Mouse (Mus musculus) neural tube, embryonic 15.5 days (tissue): ENCODE data around the gene Mblac1. TPM values are rescaled to one million over a fixed set of nuclear protein-coding genes. Genes with fewer than 3 reads are reported as not detected.
"Not testable (repeated sequence)": the region's sequence is repeated elsewhere in the genome, so short reads cannot be mapped to it uniquely, and the experiment has no call there.

Source experiments
- ATAC-seq: fragments of 200-750 bp; cut with Nextera tagmentation; 2 replicates; pipeline ENCODE4 v1.8.0; 2017; ENCODE audit warnings: mild to moderate bottlenecking, moderate TSS enrichment, moderate library complexity; ENCODE audit not compliant: low FRiP score
- H3K27ac ChIP-seq: fragments of 300-500 bp; sonication (generic); replicated peaks from 2 replicates; pipeline ENCODE4 v1.5.1; 2015; ENCODE audit warnings: mild to moderate bottlenecking, inconsistent platforms
- H3K27me3 ChIP-seq: fragments of 300-500 bp; sonication (generic); replicated peaks from 2 replicates; pipeline ENCODE4 v1.6.1; 2015; ENCODE audit warnings: inconsistent platforms
- H3K36me3 ChIP-seq: fragments of 300-500 bp; sonication (generic); 2 replicates; pipeline ENCODE4 v1.6.1; 2015; ENCODE audit warnings: inconsistent platforms
- H3K4me1 ChIP-seq: fragments of 300-500 bp; sonication (generic); 2 replicates; pipeline ENCODE4 v1.6.1; 2015; ENCODE audit warnings: inconsistent platforms
- H3K4me2 ChIP-seq: fragments of 300-500 bp; sonication (generic); 2 replicates; pipeline ENCODE4 v1.6.1; 2015; ENCODE audit warnings: inconsistent platforms, mild to moderate bottlenecking, moderate library complexity
- H3K4me3 ChIP-seq: fragments of 300-500 bp; sonication (generic); replicated peaks from 2 replicates; pipeline ENCODE4 v1.5.1; 2015; ENCODE audit warnings: mild to moderate bottlenecking, inconsistent platforms
- H3K9ac ChIP-seq: fragments of 300-500 bp; sonication (generic); replicated peaks from 2 replicates; pipeline ENCODE4 v1.6.1; 2015; ENCODE audit warnings: mild to moderate bottlenecking, inconsistent platforms
- H3K9me3 ChIP-seq: fragments of 300-500 bp; sonication (generic); replicated peaks from 2 replicates; pipeline ENCODE4 v1.6.1; 2016; ENCODE audit warnings: inconsistent platforms
- WGBS: fragments of 180-500 bp; shearing (Covaris S2); methylation state at CpG from one replicate; pipeline ENCODE4 v1.1.7; 2015; ENCODE audit warnings: mixed read lengths; 5-methylcytosine and 5-hydroxymethylcytosine counted together
- polyA plus RNA-seq: library from polyadenylated mRNA; unstranded; fragments of >200 nt; fragmentation: Nextera tagmentation; extraction: Ambion mirVana; gene quantifications from 2 replicates; pipeline ENCODE4 v1.2.1, GENCODE M21; 2015

Mblac1 gene
- polyA plus RNA-seq, 1 experiment from 2014 or later, result 14.8 TPM

DNA sequence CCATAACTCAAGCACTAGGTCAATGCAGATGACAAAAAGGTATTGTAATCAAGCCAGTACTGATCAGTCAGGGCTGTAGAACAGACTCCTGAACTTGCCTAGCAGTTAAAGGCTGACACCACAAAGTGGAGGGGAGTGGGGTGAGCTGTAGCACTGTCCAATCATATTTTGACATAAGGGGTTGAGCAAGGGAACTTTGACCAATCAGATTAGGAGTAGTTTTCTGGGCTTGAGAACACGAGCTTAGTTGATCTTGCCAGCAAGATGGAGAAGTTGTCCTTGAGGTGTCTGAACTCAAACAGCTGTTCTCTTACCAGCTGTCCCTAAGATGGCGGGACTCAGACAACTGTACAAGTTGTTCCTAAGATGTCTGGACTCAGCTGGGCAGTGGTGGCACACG lies 20.9 kb upstream of the Mblac1 start:
- H3K9me3 ChIP-seq, result no peaks in the 10 kb centered on the region
- H3K9ac ChIP-seq, result no peak overlapping the region
- no peak overlapping the region for H3K27ac ChIP-seq
- 0 out of 2 replicates have a peak overlapping the region, but pooled peaks have one; percentile 76 for H3K4me3 ChIP-seq
- peak overlapping the region; percentile 94 for H3K4me2 ChIP-seq
- no peak for ATAC-seq
- H3K36me3 ChIP-seq, result peaks cover 44% of the 10 kb centered on the region
- H3K27me3 ChIP-seq, result no peaks in the 10 kb centered on the region
- H3K4me1 ChIP-seq, result peaks cover 38% of the 10 kb centered on the region
- WGBS, result 87% methylated on average over 3 of the region's 3 CpGs

DNA sequence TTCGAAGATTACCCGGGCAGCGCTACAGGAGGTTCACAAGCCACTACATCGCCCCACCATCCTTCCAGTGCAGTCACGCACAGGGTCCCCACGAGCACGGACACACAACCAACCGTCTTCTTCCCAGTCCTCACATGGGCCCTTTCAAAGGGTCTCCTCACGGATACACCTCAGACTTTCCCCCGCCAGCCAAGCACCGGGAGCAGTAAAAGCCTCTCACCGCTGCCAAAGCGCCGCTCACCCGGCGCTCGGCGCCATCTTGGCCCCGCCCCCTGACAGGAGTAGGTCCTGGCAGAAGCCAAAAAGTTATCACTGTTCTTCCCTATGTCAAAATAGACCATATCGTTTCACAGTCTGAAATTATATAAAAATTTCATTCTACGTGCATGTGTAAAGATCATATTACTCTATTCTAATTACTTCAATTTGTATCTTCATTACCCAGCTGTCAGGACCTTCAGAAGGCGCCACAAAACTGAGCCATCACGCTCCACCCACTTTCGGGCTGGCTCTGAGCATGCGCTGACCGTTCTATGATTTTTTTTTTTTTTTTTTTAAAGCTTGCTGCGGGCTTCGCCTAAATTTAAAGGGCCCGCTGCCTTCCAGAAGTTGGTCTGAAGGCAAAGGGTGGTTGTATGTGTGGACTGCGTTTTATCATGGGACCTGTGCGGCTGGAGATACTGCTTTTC lies 7.0 kb upstream of the Mblac1 start, which contains the start of the genes Taf6 and Cnpy4:
Gene Taf6, minus strand, starts transcription at position 502 of the 689 bp plus-strand sequence.
Gene Cnpy4, plus strand, starts transcription at position 536 of the 689 bp plus-strand sequence.
- WGBS, result under 1% methylated on average over 31 of the region's 31 CpGs
- peak; percentile 84 for ATAC-seq
- peak within 1 kb of the TSS; percentile 86 for H3K4me2 ChIP-seq
- no peaks in the 10 kb centered on the region for H3K9me3 ChIP-seq
- H3K36me3 ChIP-seq, result peaks cover 32% of the 10 kb centered on the region
- no peaks in the 10 kb centered on the region for H3K27me3 ChIP-seq
- H3K9ac ChIP-seq, result peak within 1 kb of the TSS; percentile 81
- peak within 1 kb of the TSS; percentile 82 for H3K4me3 ChIP-seq
- H3K27ac ChIP-seq, result peak within 1 kb of the TSS; percentile 86
- H3K4me1 ChIP-seq, result peaks cover 21% of the 10 kb centered on the region

- Histone ChIP-seq H3K27ac (peak overlapping the region; percentile 86), H3K36me3 (peaks cover 31% of the 10 kb centered on the region), H3K4me2 (peak overlapping the region; percentile 86), H3K4me3 (peak overlapping the region; percentile 82), H3K9ac (peak overlapping the region; percentile 74), H3K9me3 (no peaks in the 10 kb centered on the region), H3K4me1 (peaks cover 21% of the 10 kb centered on the region), H3K27me3 (no peaks in the 10 kb centered on the region)
- under 1% methylated on average over 10 of the region's 10 CpGs for WGBS
- ATAC-seq, result peak; percentile 91
Measured at GRCm38 (mm10) chr5:138187661-138188306, 6.3 kb upstream of the Mblac1 start.

DNA sequence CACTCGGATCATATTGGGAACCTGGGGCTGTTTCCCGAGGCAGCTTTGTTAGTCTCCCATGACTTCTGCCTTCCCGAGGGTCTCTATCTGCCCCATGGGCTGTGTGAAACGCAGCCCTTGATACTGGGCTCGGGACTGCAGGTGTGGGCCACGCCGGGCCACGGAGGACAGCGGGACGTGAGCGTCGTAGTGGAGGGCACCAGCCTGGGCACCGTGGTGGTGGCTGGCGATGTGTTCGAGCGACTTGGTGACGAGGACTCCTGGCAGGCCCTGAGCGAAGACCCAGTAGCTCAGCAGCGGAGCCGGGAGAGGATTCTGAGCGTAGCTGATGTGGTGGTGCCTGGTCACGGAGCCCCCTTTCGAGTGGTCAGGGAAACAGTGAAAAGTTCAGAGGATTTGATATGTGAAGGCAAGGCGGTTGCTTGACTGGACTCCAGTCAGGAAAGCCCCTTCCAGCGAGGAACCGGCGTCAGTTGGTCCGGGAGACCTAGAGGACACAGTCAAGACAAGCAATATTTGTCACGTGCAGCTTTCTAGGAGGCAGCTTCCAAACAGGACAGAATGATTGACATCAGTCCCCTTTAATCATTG lies 736 bp downstream of the Mblac1 start:
- under 1% methylated on average over 29 of the region's 29 CpGs for WGBS
- H3K4me1 ChIP-seq, result peaks cover 20% of the 10 kb centered on the region
- ATAC-seq, result peak; percentile 76

DNA sequence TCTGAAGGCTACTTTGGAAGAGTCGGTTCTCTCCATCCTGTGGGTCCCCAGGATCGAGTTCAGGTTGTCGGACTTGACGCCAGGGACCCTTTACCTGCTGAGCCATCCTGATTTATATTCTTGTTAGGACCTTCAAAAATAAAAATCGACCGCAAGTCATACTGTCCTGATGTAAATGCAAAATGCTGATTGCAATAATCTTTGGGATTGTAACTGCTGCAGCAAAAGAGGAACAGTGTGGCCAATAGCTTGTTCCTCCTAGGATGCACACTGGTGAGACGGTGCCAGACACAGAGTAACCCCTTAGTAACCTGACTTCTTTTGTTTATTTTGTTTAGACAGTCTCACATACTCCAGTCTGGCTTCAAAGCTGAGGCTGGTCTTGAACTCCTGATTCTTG lies 1.3 kb downstream of the Mblac1 start:
- Histone ChIP-seq H3K36me3 (peaks cover 12% of the 10 kb centered on the region; the same call in 1 of the 2 replicates), H3K9me3 (no peaks in the 10 kb centered on the region), H3K27ac (peak overlapping the region; percentile 95; the same call in 1 of the 2 replicates), H3K27me3 (no peaks in the 10 kb centered on the region), H3K9ac (no peak overlapping the region; the same call in 1 of the 2 replicates), H3K4me1 (peaks cover 20% of the 10 kb centered on the region), H3K4me2 (peak overlapping the region; percentile 95), H3K4me3 (peak overlapping the region; percentile 81)
- WGBS, result 76% methylated on average over 7 of the region's 7 CpGs
- no peak for ATAC-seq

More for the DNA sequence above, 736 bp downstream of the Mblac1 start:
- H3K36me3 ChIP-seq, result peaks cover 17% of the 10 kb centered on the region
- peak overlapping the region; percentile 95 for H3K27ac ChIP-seq
- no peaks in the 10 kb centered on the region for H3K9me3 ChIP-seq
- peak overlapping the region; percentile 95 for H3K4me2 ChIP-seq
- peak overlapping the region; percentile 90 for H3K9ac ChIP-seq
- H3K4me3 ChIP-seq, result peak overlapping the region; percentile 81
- H3K27me3 ChIP-seq, result no peaks in the 10 kb centered on the region

DNA sequence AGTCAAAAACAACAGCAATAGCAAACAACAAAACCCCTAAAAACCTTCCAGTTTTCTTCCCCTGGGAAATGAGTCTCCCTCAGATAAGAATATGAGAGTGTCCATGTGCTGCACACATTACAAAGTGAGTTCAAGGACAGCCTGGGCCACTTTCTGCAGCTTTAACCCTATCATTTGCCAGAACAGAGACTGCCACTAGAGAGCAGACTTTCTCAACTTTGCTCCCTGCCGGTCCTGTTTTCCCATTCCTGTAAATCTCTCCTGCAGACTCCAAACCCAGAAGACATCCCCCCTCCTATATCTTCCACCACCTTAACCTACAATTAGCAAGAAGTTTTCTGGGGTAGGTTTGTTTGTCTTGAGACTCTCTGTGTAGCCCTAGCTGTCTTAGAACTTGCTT lies 5.5 kb downstream of the Mblac1 start:
- Histone ChIP-seq H3K9ac (no peak overlapping the region), H3K27me3 (no peaks in the 10 kb centered on the region), H3K4me3 (no peak overlapping the region), H3K9me3 (no peaks in the 10 kb centered on the region), H3K4me2 (no peak overlapping the region), H3K27ac (no peak overlapping the region), H3K36me3 (no peaks in the 10 kb centered on the region), H3K4me1 (peaks cover 11% of the 10 kb centered on the region)
- 6% methylated on average over 1 of the region's 1 CpGs for WGBS
- no peak for ATAC-seq

GRCm38 (mm10) chr5:138202086-138202485 lies 8.0 kb downstream of the Mblac1 start:
- Histone ChIP-seq H3K9ac (no peak overlapping the region), H3K27me3 (no peaks in the 10 kb centered on the region), H3K4me3 (no peak overlapping the region), H3K27ac (no peak overlapping the region), H3K9me3 (no peaks in the 10 kb centered on the region), H3K4me2 (no peak overlapping the region), H3K4me1 (no peaks in the 10 kb centered on the region), H3K36me3 (no peaks in the 10 kb centered on the region)
- ATAC-seq, result no peak
- 90% methylated on average over 3 of the region's 3 CpGs for WGBS

DNA sequence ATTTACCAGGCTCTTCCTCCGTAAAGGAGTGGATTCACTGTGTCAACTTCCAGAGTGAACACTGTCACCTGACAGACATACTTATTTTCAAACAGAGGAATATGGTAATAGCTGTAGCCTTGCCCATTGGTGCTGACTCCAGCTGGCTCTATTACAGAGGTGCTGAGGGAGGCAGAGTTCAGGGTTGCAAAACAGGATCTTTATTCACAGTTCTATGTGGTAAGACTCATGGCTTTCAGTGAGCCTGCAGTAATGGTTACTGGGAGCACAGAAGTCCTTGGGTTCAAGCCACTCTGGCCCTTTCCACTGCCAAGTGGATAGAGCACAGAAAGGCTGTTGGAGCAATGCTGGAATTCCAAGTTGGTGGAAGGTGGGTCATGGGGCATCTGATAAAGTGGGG lies 13.1 kb downstream of the Mblac1 start:
- no peaks in the 10 kb centered on the region for H3K4me1 ChIP-seq
- no peaks in the 10 kb centered on the region for H3K27me3 ChIP-seq
- 85% methylated on average over 1 of the region's 1 CpGs for WGBS
- H3K4me3 ChIP-seq, result no peak overlapping the region
- no peak for ATAC-seq
- H3K27ac ChIP-seq, result no peak overlapping the region
- H3K9ac ChIP-seq, result no peak overlapping the region
- H3K4me2 ChIP-seq, result no peak overlapping the region
- H3K36me3 ChIP-seq, result no peaks in the 10 kb centered on the region
- 0 out of 2 replicates have a peak, but pooled peaks cover 2% of the 10 kb centered on the region for H3K9me3 ChIP-seq

- Histone ChIP-seq H3K4me1 (no peaks in the 10 kb centered on the region), H3K4me3 (no peak overlapping the region)
- WGBS, result 86% methylated on average over 4 of the region's 4 CpGs
Measured at GRCm38 (mm10) chr5:138207873-138208272, 13.8 kb downstream of the Mblac1 start.

DNA sequence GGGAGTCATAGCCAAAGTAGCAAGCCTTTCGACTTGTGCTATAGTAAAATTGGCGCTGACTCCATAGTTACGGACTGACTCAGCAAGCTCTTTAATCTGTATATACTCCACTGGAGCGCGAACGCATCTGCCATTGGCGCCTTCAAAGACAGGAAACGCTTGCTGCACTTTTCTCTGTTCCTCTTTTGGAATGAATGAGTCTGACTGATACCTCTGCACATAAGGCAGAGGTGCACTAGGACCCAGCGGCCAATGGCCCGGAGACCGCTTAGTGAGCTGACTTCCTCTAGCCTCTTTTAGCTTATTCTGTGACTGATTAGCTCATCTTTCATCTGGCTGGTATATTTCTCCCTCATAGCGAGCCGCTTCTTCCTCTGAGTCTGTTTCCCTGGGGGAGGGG lies 22.5 kb downstream of the Mblac1 start:
- H3K4me1 ChIP-seq, H3K4me3 ChIP-seq, H3K9ac ChIP-seq, H3K36me3 ChIP-seq, H3K4me2 ChIP-seq, H3K27me3 ChIP-seq, ATAC-seq, H3K27ac ChIP-seq, H3K9me3 ChIP-seq: not testable (repeated sequence)
- 95% methylated on average over 13 of the region's 13 CpGs for WGBS

More at GRCm38 (mm10) chr5:138207873-138208272, 13.8 kb downstream of the Mblac1 start:
- 0 out of 2 replicates have a peak, but pooled peaks cover 2% of the 10 kb centered on the region for H3K9me3 ChIP-seq
- no peak for ATAC-seq
- no peak overlapping the region for H3K27ac ChIP-seq
- no peaks in the 10 kb centered on the region for H3K27me3 ChIP-seq
- no peak overlapping the region for H3K4me2 ChIP-seq
- H3K36me3 ChIP-seq, result no peaks in the 10 kb centered on the region
- no peak overlapping the region for H3K9ac ChIP-seq

DNA sequence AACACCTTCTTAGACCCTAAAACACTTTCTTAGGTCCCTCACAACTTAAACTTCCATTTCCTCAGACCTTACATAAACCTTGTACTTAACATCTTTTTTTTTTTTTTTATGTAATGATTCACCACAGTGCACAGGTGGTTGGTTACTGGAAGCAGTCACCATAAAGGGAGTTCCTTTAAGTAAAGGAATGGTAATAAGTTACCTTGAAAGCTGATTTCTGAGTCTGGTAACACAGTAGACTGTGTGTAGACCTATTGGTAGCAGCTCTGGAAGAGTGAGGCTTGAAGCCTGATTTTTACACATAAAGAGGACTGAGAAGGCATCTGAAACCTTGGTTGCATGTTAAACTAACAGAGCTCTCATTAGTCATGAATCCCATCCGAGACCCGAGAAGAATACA lies 25.8 kb downstream of the Mblac1 start:
- Histone ChIP-seq H3K4me3 (no peak overlapping the region), H3K4me1 (no peaks in the 10 kb centered on the region), H3K9ac (no peak overlapping the region), H3K27me3 (no peaks in the 10 kb centered on the region), H3K9me3 (no peaks in the 10 kb centered on the region), H3K4me2 (no peak overlapping the region), H3K36me3 (no peaks in the 10 kb centered on the region), H3K27ac (no peak overlapping the region)
- no peak for ATAC-seq
- 76% methylated on average over 2 of the region's 2 CpGs for WGBS
